Mouse (Mus musculus) kidney, postnatal 25 days (tissue): ENCODE measurements at regions not wholly inside any gene's neighbourhood (a gene's known extent, or its start where the extent isn't known, plus 50 kb on each side); places are given as distances from the start of the nearest gene placed in this dataset.
A peak's percentile ranks its signal among the peaks of the same experiment; 100 is the strongest.

Source experiments
- DNase-seq, 2 experiments: peaks; one replicate each; pipeline ENCODE4 v3.0.0; 2021; ENCODE audit warnings: mixed read lengths in 2 of 2

- DNase-seq = no peak
Measured at GRCm38 (mm10) chr8:96340702-96341101, 452.4 kb upstream of the Got2 start.

GRCm38 (mm10) chr8:96318367-96318766 is 430.0 kb upstream of the Got2 start:
- DNase-seq = peak in 1 of 2 experiments; percentile 2

GRCm38 (mm10) chr8:96308989-96309718 is 420.8 kb upstream of the Got2 start:
- no peak for DNase-seq

- DNase-seq = no peak
Measured at GRCm38 (mm10) chr8:96296643-96297042, 408.3 kb upstream of the Got2 start.

GRCm38 (mm10) chr8:96290740-96291139 is 402.4 kb upstream of the Got2 start:
- no peak for DNase-seq

- no peak for DNase-seq
Measured at GRCm38 (mm10) chr8:96289519-96289918, 401.2 kb upstream of the Got2 start.

GRCm38 (mm10) chr8:96288525-96288924 is 400.2 kb upstream of the Got2 start:
- no peak for DNase-seq

- DNase-seq = no peak
Measured at GRCm38 (mm10) chr8:96277479-96278138, 389.3 kb upstream of the Got2 start.

- DNase-seq = no peak
Measured at GRCm38 (mm10) chr8:96277058-96277457, 388.7 kb upstream of the Got2 start.

- DNase-seq = no peak
Measured at GRCm38 (mm10) chr8:96256294-96256693, 367.9 kb upstream of the Got2 start.

GRCm38 (mm10) chr8:96255811-96256210 is 367.5 kb upstream of the Got2 start:
- no peak for DNase-seq

- no peak for DNase-seq
Measured at GRCm38 (mm10) chr8:96246017-96246416, 357.7 kb upstream of the Got2 start.

GRCm38 (mm10) chr8:96244549-96245152 is 356.3 kb upstream of the Got2 start:
- DNase-seq = no peak

GRCm38 (mm10) chr8:96238406-96238805 is 350.1 kb upstream of the Got2 start:
- no peak for DNase-seq

- DNase-seq = no peak
Measured at GRCm38 (mm10) chr8:96237940-96238339, 349.6 kb upstream of the Got2 start.

GRCm38 (mm10) chr8:96230412-96230811 is 342.1 kb upstream of the Got2 start:
- peak in 1 of 2 experiments; percentile 30 for DNase-seq
